ENCODE assay signal across 9 mouse cellular contexts in the genomic region with DNA sequence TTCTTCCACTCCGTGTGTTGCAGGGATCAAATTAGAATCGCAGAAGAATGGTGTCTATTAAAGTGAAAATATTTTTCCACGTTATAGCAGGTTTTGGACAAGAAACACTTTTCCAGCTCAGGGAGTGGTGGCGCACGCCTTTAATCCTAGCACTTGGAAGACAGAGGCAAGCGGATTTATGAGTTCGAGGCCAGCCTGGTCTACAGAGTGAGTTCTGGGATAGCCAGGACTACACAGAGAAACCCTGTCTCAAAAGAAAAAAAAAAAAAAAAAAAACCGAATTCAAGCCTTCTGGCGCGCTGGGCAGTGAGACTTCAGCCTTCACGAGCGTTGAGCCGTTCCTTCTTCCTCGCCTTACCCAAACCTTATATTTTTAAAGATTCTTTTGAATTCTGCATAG. TPM values are rescaled to one million over a fixed set of nuclear protein-coding genes. Genes with fewer than 3 reads are reported as not detected.
DNase-seq lines count a peak whose midpoint lies in the region; ATAC-seq and TF ChIP-seq lines count a peak whose summit lies in the region.
"Had no signal": no experiment of that assay in that cellular context is flagged by ENCODE, and none has a peak within 500 bp of the region (broad histone marks: within the 10 kb centered on the region; RNA-seq: fewer than 3 reads in every experiment).

No protein-coding gene starts in this region.

- H3K9me3 ChIP-seq in lung, embryonic 16.5 days (ENCODE audit: control insufficient read depth, low read length): no peaks in the 10 kb centered on the region
- H3K9me3 ChIP-seq in forebrain, embryonic 11.5 days (ENCODE audit: control insufficient read depth, low read length): no peaks in the 10 kb centered on the region
- H3K9me3 ChIP-seq in liver, embryonic 11.5 days (ENCODE audit: control insufficient read depth, low read length): no peaks in the 10 kb centered on the region
- H3K9me3 ChIP-seq in stomach, postnatal 0 days (ENCODE audit: control insufficient read depth, low read length): no peaks in the 10 kb centered on the region

- no peak for TF ChIP-seq CTCF in lung, adult 2 months (IDR thresholded peaks at IDR 0.05; ENCODE audit: insufficient read depth, low read length)
- TF ChIP-seq CTCF in stomach, postnatal 0 days (IDR thresholded peaks at IDR 0.05; ENCODE audit: low read depth): no peak

- no peak for TF ChIP-seq POLR2A in lung, adult 2 months (IDR thresholded peaks at IDR 0.05; ENCODE audit: borderline replicate concordance, extremely low read depth, low read depth, low read length)

- H3K36me3 ChIP-seq in lung, embryonic 16.5 days (ENCODE audit: control insufficient read depth, insufficient read depth, low read length): no peaks in the 10 kb centered on the region
- H3K36me3 ChIP-seq in forebrain, embryonic 11.5 days (ENCODE audit: control insufficient read depth, insufficient read depth, low read length): no peaks in the 10 kb centered on the region
- H3K36me3 ChIP-seq in liver, embryonic 11.5 days (ENCODE audit: control insufficient read depth, insufficient read depth, low read length): no peaks in the 10 kb centered on the region
- H3K36me3 ChIP-seq in stomach, postnatal 0 days (ENCODE audit: control insufficient read depth, insufficient read depth, low read length): no peaks in the 10 kb centered on the region

- peak overlapping the region; percentile 63 for H3K4me3 ChIP-seq in lung, embryonic 16.5 days (ENCODE audit: low read length)
- no peak overlapping the region for H3K4me3 ChIP-seq in lung, adult 2 months (replicated peaks; ENCODE audit: extremely low read depth, low read depth, low read length)
- H3K4me3 ChIP-seq in forebrain, embryonic 11.5 days (ENCODE audit: low read depth, low read length): peak overlapping the region; percentile 34
- H3K4me3 ChIP-seq in liver, embryonic 11.5 days (ENCODE audit: low read depth, low read length): peak overlapping the region; percentile 62
- H3K4me3 ChIP-seq in stomach, postnatal 0 days (ENCODE audit: low read depth, low read length): peak overlapping the region; percentile 61; the same call in 1 of the 2 replicates

- H3K27ac ChIP-seq in lung, embryonic 16.5 days (ENCODE audit: low read length): no peak overlapping the region; the same call in 1 of the 2 replicates
- no peak overlapping the region for H3K27ac ChIP-seq in forebrain, embryonic 11.5 days (ENCODE audit: low read depth, low read length)
- no peak overlapping the region for H3K27ac ChIP-seq in liver, embryonic 11.5 days (ENCODE audit: low read depth, low read length)
- no peak overlapping the region for H3K27ac ChIP-seq in stomach, postnatal 0 days (replicated peaks)

- no peak for ATAC-seq in lung, embryonic 16.5 days (ENCODE audit: low read depth)
- no peak for ATAC-seq in forebrain, embryonic 11.5 days (replicated peaks; ENCODE audit: low FRiP score)
- peak; percentile 6; the same call in 1 of the 2 replicates for ATAC-seq in liver, embryonic 11.5 days (replicated peaks; ENCODE audit: low FRiP score)
- ATAC-seq in stomach, postnatal 0 days (ENCODE audit: low FRiP score, low TSS enrichment): no peak
- ATAC-seq in granulocyte monocyte progenitor cell, adult 5-6 weeks (replicated peaks; ENCODE audit: poor library complexity, severe bottlenecking): no peak

- 8% methylated on average over 14 of the region's 14 CpGs for WGBS in lung, embryonic 16.5 days
- WGBS in lung, adult 2 months: 49% methylated on average over 14 of the region's 14 CpGs
- WGBS in forebrain, embryonic 11.5 days: 8% methylated on average over 14 of the region's 14 CpGs
- WGBS in liver, embryonic 11.5 days: 9% methylated on average over 14 of the region's 14 CpGs
- WGBS in stomach, postnatal 0 days: 23% methylated on average over 14 of the region's 14 CpGs

- no peak overlapping the region; the same call in 1 of the 2 replicates for H3K9ac ChIP-seq in lung, embryonic 16.5 days (ENCODE audit: low read length)
- H3K9ac ChIP-seq in forebrain, embryonic 11.5 days (ENCODE audit: low read length): no peak overlapping the region
- H3K9ac ChIP-seq in liver, embryonic 11.5 days (ENCODE audit: low read depth, low read length): peak overlapping the region; percentile 18; the same call in 1 of the 2 replicates
- no peak overlapping the region for H3K9ac ChIP-seq in stomach, postnatal 0 days (ENCODE audit: low read length)

- H3K4me1 ChIP-seq in lung, embryonic 16.5 days (replicated peaks; ENCODE audit: control insufficient read depth, insufficient read depth, low read length): peaks cover 4% of the 10 kb centered on the region
- peaks cover 6% of the 10 kb centered on the region; the same call in 1 of the 2 replicates for H3K4me1 ChIP-seq in lung, adult 2 months (ENCODE audit: control insufficient read depth, insufficient read depth, low read length)
- peaks cover 5% of the 10 kb centered on the region for H3K4me1 ChIP-seq in forebrain, embryonic 11.5 days (replicated peaks; ENCODE audit: control insufficient read depth, insufficient read depth, low read length)
- peaks cover 9% of the 10 kb centered on the region for H3K4me1 ChIP-seq in liver, embryonic 11.5 days (replicated peaks; ENCODE audit: control insufficient read depth, insufficient read depth, low read length)
- no peaks in the 10 kb centered on the region; the same call in 1 of the 2 replicates for H3K4me1 ChIP-seq in stomach, postnatal 0 days (replicated peaks; ENCODE audit: control insufficient read depth, insufficient read depth)

- peak overlapping the region; percentile 80 for H3K4me2 ChIP-seq in lung, embryonic 16.5 days (ENCODE audit: low read depth, low read length)
- H3K4me2 ChIP-seq in forebrain, embryonic 11.5 days (ENCODE audit: low read depth, low read length, severe bottlenecking): peak overlapping the region; percentile 41; the same call in 1 of the 2 replicates
- H3K4me2 ChIP-seq in liver, embryonic 11.5 days: peak overlapping the region; percentile 72
- H3K4me2 ChIP-seq in stomach, postnatal 0 days (replicated peaks; ENCODE audit: low read depth): peak overlapping the region; percentile 85

- H3K27me3 ChIP-seq in lung, embryonic 16.5 days (ENCODE audit: control insufficient read depth, insufficient read depth, low read depth, low read length): no peaks in the 10 kb centered on the region
- H3K27me3 ChIP-seq in forebrain, embryonic 11.5 days (ENCODE audit: control insufficient read depth, insufficient read depth, low read length): no peaks in the 10 kb centered on the region
- H3K27me3 ChIP-seq in liver, embryonic 11.5 days (replicated peaks; ENCODE audit: control insufficient read depth, insufficient read depth, low read length): no peaks in the 10 kb centered on the region
- no peaks in the 10 kb centered on the region for H3K27me3 ChIP-seq in stomach, postnatal 0 days (ENCODE audit: control insufficient read depth, insufficient read depth, low read length)

- TF ChIP-seq EP300 in stomach, postnatal 0 days (optimal IDR thresholded peaks at IDR 0.05): no peak

- no peak for DNase-seq in lung, adult 2 months
- DNase-seq in forebrain, embryonic 11.5 days (ENCODE audit: low spot score): peak; percentile 70
- DNase-seq in liver, embryonic 11.5 days (ENCODE audit: low spot score): peak; percentile 62
- DNase-seq in stomach, postnatal 0 days (ENCODE audit: low spot score): no peak
- no peak for DNase-seq in frontal cortex, postnatal 14 days (ENCODE audit: low spot score in 2 of 2)
- no peak for DNase-seq in spleen, postnatal 10 days (ENCODE audit: low spot score in 2 of 2)

RNA-seq across cellular contexts. Expression of a gene that starts 17.2 kb away (rescaled TPM):
- 68.4 and 74.5 TPM in 2 replicates for polyA plus RNA-seq in lung, embryonic 16.5 days (2015; fragmentation: Nextera tagmentation; extraction: Ambion mirVana)
- 46.1 and 52.7 TPM in 2 replicates for polyA plus RNA-seq in lung, adult 2 months (2012; rRNA removed)
- 46.7 and 48.3 TPM in 2 replicates for polyA plus RNA-seq in forebrain, embryonic 11.5 days (2014; fragmentation: Nextera tagmentation; extraction: Ambion mirVana)
- 36.5 and 37.9 TPM in 2 replicates for polyA plus RNA-seq in liver, embryonic 11.5 days (2014; fragmentation: Nextera tagmentation; extraction: Ambion mirVana)
- 32.4 and 36.3 TPM in 2 replicates for polyA plus RNA-seq in stomach, postnatal 0 days (2015; fragmentation: Nextera tagmentation; extraction: Ambion mirVana)
- total RNA-seq in granulocyte monocyte progenitor cell, adult 5-6 weeks (2014; fragmentation: Nextera tagmentation): 56.9 and 64.6 TPM in 2 replicates
- total RNA-seq in granulocyte monocyte progenitor cell, adult 5-6 weeks (2017): 103 and 116 TPM in 2 replicates

RNA-seq across cellular contexts. Expression of a gene that starts 38.9 kb away (rescaled TPM):
- polyA plus RNA-seq in lung, embryonic 16.5 days (2015; fragmentation: Nextera tagmentation; extraction: Ambion mirVana): 1.2 and 1.9 TPM in 2 replicates
- polyA plus RNA-seq in lung, adult 2 months (2012; rRNA removed): not detected in 2 replicates
- polyA plus RNA-seq in forebrain, embryonic 11.5 days (2014; fragmentation: Nextera tagmentation; extraction: Ambion mirVana): 5.2 and 8.4 TPM in 2 replicates
- polyA plus RNA-seq in liver, embryonic 11.5 days (2014; fragmentation: Nextera tagmentation; extraction: Ambion mirVana): 4.6 and 5.2 TPM in 2 replicates
- 0.73 and 0.82 TPM in 2 replicates for polyA plus RNA-seq in stomach, postnatal 0 days (2015; fragmentation: Nextera tagmentation; extraction: Ambion mirVana)
- total RNA-seq in granulocyte monocyte progenitor cell, adult 5-6 weeks (2014; fragmentation: Nextera tagmentation): not detected in 2 replicates
- total RNA-seq in granulocyte monocyte progenitor cell, adult 5-6 weeks (2017): not detected in 2 replicates
- total RNA-seq: layer of hippocampus, adult 18-20 months had no signal

RNA-seq across cellular contexts. Expression of a gene that starts 51.2 kb away (rescaled TPM):
- polyA plus RNA-seq in lung, embryonic 16.5 days (2015; fragmentation: Nextera tagmentation; extraction: Ambion mirVana): 677 and 741 TPM in 2 replicates
- polyA plus RNA-seq in lung, adult 2 months (2012; rRNA removed): 88.1 and 106 TPM in 2 replicates
- polyA plus RNA-seq in forebrain, embryonic 11.5 days (2014; fragmentation: Nextera tagmentation; extraction: Ambion mirVana): 628 and 672 TPM in 2 replicates
- 692 and 701 TPM in 2 replicates for polyA plus RNA-seq in liver, embryonic 11.5 days (2014; fragmentation: Nextera tagmentation; extraction: Ambion mirVana)
- polyA plus RNA-seq in stomach, postnatal 0 days (2015; fragmentation: Nextera tagmentation; extraction: Ambion mirVana): 884 and 979 TPM in 2 replicates
- total RNA-seq in granulocyte monocyte progenitor cell, adult 5-6 weeks (2014; fragmentation: Nextera tagmentation): 243 and 263 TPM in 2 replicates
- total RNA-seq in granulocyte monocyte progenitor cell, adult 5-6 weeks (2017): 76.8 and 110 TPM in 2 replicates

RNA-seq across cellular contexts. Expression of a gene that starts 57.3 kb away (rescaled TPM):
- polyA plus RNA-seq in lung, embryonic 16.5 days (2015; fragmentation: Nextera tagmentation; extraction: Ambion mirVana): 30.0 and 32.2 TPM in 2 replicates
- 2.1 and 3.9 TPM in 2 replicates for polyA plus RNA-seq in lung, adult 2 months (2012; rRNA removed)
- 61.5 and 62.6 TPM in 2 replicates for polyA plus RNA-seq in forebrain, embryonic 11.5 days (2014; fragmentation: Nextera tagmentation; extraction: Ambion mirVana)
- 48.4 and 50.6 TPM in 2 replicates for polyA plus RNA-seq in liver, embryonic 11.5 days (2014; fragmentation: Nextera tagmentation; extraction: Ambion mirVana)
- 16.3 and 19.0 TPM in 2 replicates for polyA plus RNA-seq in stomach, postnatal 0 days (2015; fragmentation: Nextera tagmentation; extraction: Ambion mirVana)
- total RNA-seq in granulocyte monocyte progenitor cell, adult 5-6 weeks (2014; fragmentation: Nextera tagmentation): 74.4 and 89.1 TPM in 2 replicates
- 114 and 126 TPM in 2 replicates for total RNA-seq in granulocyte monocyte progenitor cell, adult 5-6 weeks (2017)

Comparison
In these comparisons a context has a peak if more than half of its experiments do, and no peak if none do; other contexts are left out.
1. DNase-seq: peak in forebrain, embryonic 11.5 days (single experiment) and liver, embryonic 11.5 days (single experiment); none in lung, adult 2 months (single experiment), stomach, postnatal 0 days (single experiment), frontal cortex, postnatal 14 days (0 of 2) and spleen, postnatal 10 days (0 of 2).
2. Peak in every context shown above with its lines, with median percentiles within 50 percentile points of each other: H3K4me2 ChIP-seq.